Mouse (Mus musculus) left cerebral cortex, adult 6 months (tissue): ENCODE data around the gene Spert. TPM values are rescaled to one million over a fixed set of nuclear protein-coding genes. Genes with fewer than 3 reads are reported as not detected.

Experiments used
- long read RNA-seq, 2 experiments: library from polyadenylated mRNA; unstranded; transcript quantifications; one replicate each; pipeline ENCODE4 v2.0.0; 2019 to 2020
- polyA plus RNA-seq: library from polyadenylated mRNA; unstranded; fragments of <200 nt; fragmentation: Nextera tagmentation; gene quantifications from 2 replicates; pipeline ENCODE4 v1.2.3, GENCODE M21; 2021

The Spert gene
- not detected in 2 replicates for polyA plus RNA-seq
- long read RNA-seq, experiment 1, result 0 reads
- long read RNA-seq, experiment 2, result 0 reads

GRCm38 (mm10) chr14:75592978-75593377 is at the start of gene Spert:
Gene Spert (minus strand): TSS chr14:75593116.

DNA sequence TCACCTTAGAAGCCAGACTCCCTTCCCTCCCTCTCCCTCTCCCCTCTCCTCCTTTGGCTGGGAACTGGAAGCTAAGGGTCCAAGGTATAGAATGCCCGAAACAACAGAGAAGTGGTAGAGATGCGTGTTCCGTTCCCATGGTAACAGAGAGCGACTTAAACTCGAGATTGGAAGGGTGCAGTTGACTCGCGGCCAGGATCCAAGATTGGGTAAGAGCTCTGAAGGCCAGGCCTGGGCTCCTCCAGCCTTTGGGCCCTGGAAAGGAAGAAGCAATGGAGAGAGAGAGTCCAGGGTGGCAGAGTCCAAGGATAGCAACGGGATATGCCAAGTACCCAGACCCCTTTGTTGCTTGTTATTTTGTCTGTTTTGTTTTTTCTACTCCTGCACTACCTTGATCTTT is 49.2 kb upstream of the Spert start, which contains the start of gene Erich6b:
Gene Erich6b, plus strand, starts transcription at position 180 of the 400 bp plus-strand sequence.

Other genes starting within 250 kb of the Spert start
- 0.98 and 1.5 TPM in 2 replicates for gene Siah3, start 137.1 kb downstream of the Spert start, polyA plus RNA-seq
- gene Erich6b, start 49.1 kb upstream of the Spert start, polyA plus RNA-seq, result not detected in 2 replicates
- 7.6 and 8.5 TPM in 2 replicates for gene Cog3, start 161.4 kb upstream of the Spert start, polyA plus RNA-seq
- gene Slc25a30, start 193.9 kb upstream of the Spert start, polyA plus RNA-seq, result 2.6 and 3.4 TPM in 2 replicates